Mouse (Mus musculus): ENCODE results near the gene Lrp8. TPM values are rescaled to one million over a fixed set of nuclear protein-coding genes. Genes with fewer than 3 reads are reported as not detected.
A peak's percentile ranks its signal among the peaks of the same experiment; 100 is the strongest.

Gene Lrp8
- total RNA-seq, 2 experiments from 2014 or later = 4.9 to 7.4 TPM

GRCm38 (mm10) chr4:107834643-107835314 is 32.7 kb downstream of the Lrp8 start:
- ATAC-seq (replicated peaks; ENCODE audit: low FRiP score, low TSS enrichment, poor library complexity, severe bottlenecking) = no peak

GRCm38 (mm10) chr4:107835508-107835909 is 33.4 kb downstream of the Lrp8 start:
- ATAC-seq (replicated peaks; ENCODE audit: low FRiP score, low TSS enrichment, poor library complexity, severe bottlenecking) = no peak

- ATAC-seq (replicated peaks; ENCODE audit: low FRiP score, low TSS enrichment, poor library complexity, severe bottlenecking) = 0 out of 2 replicates have a peak, but pooled peaks have one; percentile 42
Observed at GRCm38 (mm10) chr4:107836758-107837157, 34.7 kb downstream of the Lrp8 start.

- no peak for ATAC-seq (replicated peaks; ENCODE audit: low FRiP score, low TSS enrichment, poor library complexity, severe bottlenecking)
Observed at GRCm38 (mm10) chr4:107837910-107838309, 35.8 kb downstream of the Lrp8 start.

- no peak for ATAC-seq (replicated peaks; ENCODE audit: low FRiP score, low TSS enrichment, poor library complexity, severe bottlenecking)
Observed at GRCm38 (mm10) chr4:107843687-107844086, 41.6 kb downstream of the Lrp8 start.

GRCm38 (mm10) chr4:107844971-107845370 is 42.9 kb downstream of the Lrp8 start:
- ATAC-seq (replicated peaks; ENCODE audit: low FRiP score, low TSS enrichment, poor library complexity, severe bottlenecking) = peak; percentile 62

- no peak for ATAC-seq (replicated peaks; ENCODE audit: low FRiP score, low TSS enrichment, poor library complexity, severe bottlenecking)
Observed at GRCm38 (mm10) chr4:107846795-107847194, 44.7 kb downstream of the Lrp8 start.

GRCm38 (mm10) chr4:107848546-107848945 is 46.5 kb downstream of the Lrp8 start:
- ATAC-seq (replicated peaks; ENCODE audit: low FRiP score, low TSS enrichment, poor library complexity, severe bottlenecking) = no peak

- no peak for ATAC-seq (replicated peaks; ENCODE audit: low FRiP score, low TSS enrichment, poor library complexity, severe bottlenecking)
Observed at GRCm38 (mm10) chr4:107849621-107850020, 47.6 kb downstream of the Lrp8 start.

- ATAC-seq (replicated peaks; ENCODE audit: low FRiP score, low TSS enrichment, poor library complexity, severe bottlenecking) = no peak
Observed at GRCm38 (mm10) chr4:107850091-107850490, 48.0 kb downstream of the Lrp8 start.

- ATAC-seq (replicated peaks; ENCODE audit: low FRiP score, low TSS enrichment, poor library complexity, severe bottlenecking) = no peak
Observed at GRCm38 (mm10) chr4:107853333-107853732, 51.3 kb downstream of the Lrp8 start.

- no peak for ATAC-seq (replicated peaks; ENCODE audit: low FRiP score, low TSS enrichment, poor library complexity, severe bottlenecking)
Observed at GRCm38 (mm10) chr4:107853836-107854235, 51.8 kb downstream of the Lrp8 start.

- ATAC-seq (replicated peaks; ENCODE audit: low FRiP score, low TSS enrichment, poor library complexity, severe bottlenecking) = no peak
Observed at GRCm38 (mm10) chr4:107856958-107857686, 55.1 kb downstream of the Lrp8 start.

GRCm38 (mm10) chr4:107858995-107859394 is 56.9 kb downstream of the Lrp8 start:
- no peak for ATAC-seq (replicated peaks; ENCODE audit: low FRiP score, low TSS enrichment, poor library complexity, severe bottlenecking)

- no peak for ATAC-seq (replicated peaks; ENCODE audit: low FRiP score, low TSS enrichment, poor library complexity, severe bottlenecking)
Observed at GRCm38 (mm10) chr4:107864866-107865265, 62.8 kb downstream of the Lrp8 start.

- peak; percentile 94 for ATAC-seq (replicated peaks; ENCODE audit: low FRiP score, low TSS enrichment, poor library complexity, severe bottlenecking)
Observed at GRCm38 (mm10) chr4:107879254-107880050, 77.4 kb downstream of the Lrp8 start, which contains the start of gene Magoh. Magoh (plus strand) TSS chr4:107879755.

- no peak for ATAC-seq (replicated peaks; ENCODE audit: low FRiP score, low TSS enrichment, poor library complexity, severe bottlenecking)
Observed at GRCm38 (mm10) chr4:107881631-107882030, 79.6 kb downstream of the Lrp8 start.

GRCm38 (mm10) chr4:107886371-107886770 is 84.3 kb downstream of the Lrp8 start:
- no peak for ATAC-seq (replicated peaks; ENCODE audit: low FRiP score, low TSS enrichment, poor library complexity, severe bottlenecking)

GRCm38 (mm10) chr4:107889385-107889730 is 87.3 kb downstream of the Lrp8 start:
- ATAC-seq (replicated peaks; ENCODE audit: low FRiP score, low TSS enrichment, poor library complexity, severe bottlenecking) = peak; percentile 24; the same call in 1 of the 2 replicates
